Mouse (Mus musculus) thymus, adult 2 months (tissue): ENCODE results near the gene Tstd2. TPM values are rescaled to one million over a fixed set of nuclear protein-coding genes. Genes with fewer than 3 reads are reported as not detected.

ENCODE experiments used
- DNase-seq: peaks from one replicate; pipeline ENCODE4 v3.0.0; 2021
- H3K27ac ChIP-seq: fragments of 200-500 bp; 2 replicates; pipeline ENCODE4 v1.5.1; 2012; ENCODE audit warnings: low read length, control low read depth; ENCODE audit not compliant: control insufficient read depth, insufficient read depth
- H3K27me3 ChIP-seq: fragments of 200-500 bp; 2 replicates; pipeline ENCODE4 v1.6.1; 2012; ENCODE audit warnings: mild to moderate bottlenecking, low read length, moderate library complexity, mixed read lengths; ENCODE audit not compliant: control insufficient read depth, insufficient read depth
- H3K36me3 ChIP-seq: fragments of 200-500 bp; 2 replicates; pipeline ENCODE4 v1.6.1; 2012; ENCODE audit warnings: mild to moderate bottlenecking, low read length, moderate library complexity; ENCODE audit not compliant: control insufficient read depth, insufficient read depth
- H3K4me1 ChIP-seq: fragments of 200-500 bp; replicated peaks from 2 replicates; pipeline ENCODE4 v1.6.1; 2012; ENCODE audit warnings: low read length; ENCODE audit not compliant: control insufficient read depth, insufficient read depth
- H3K4me3 ChIP-seq: fragments of 200-500 bp; 2 replicates; pipeline ENCODE4 v1.5.1; 2012; ENCODE audit warnings: mild to moderate bottlenecking, low read length, control low read depth, moderate library complexity; ENCODE audit not compliant: control insufficient read depth, insufficient read depth
- CTCF ChIP-seq: fragments of 200-500 bp; IDR thresholded peaks from 2 replicates; pipeline ENCODE4 v1.5.1; 2012; ENCODE audit warnings: mild to moderate bottlenecking, control low read depth, low read length, moderate library complexity, borderline replicate concordance; ENCODE audit not compliant: control insufficient read depth, poor library complexity, insufficient read depth; ENCODE audit errors: extremely low read depth
- POLR2A ChIP-seq: fragments of 200-500 bp; IDR thresholded peaks from 2 replicates; pipeline ENCODE4 v1.6.1; 2012; ENCODE audit warnings: mild to moderate bottlenecking, low read length, control low read depth, moderate library complexity; ENCODE audit not compliant: control insufficient read depth, poor library complexity, insufficient read depth; ENCODE audit errors: extremely low read depth
- WGBS: fragments of 180-500 bp; shearing (Covaris S2); methylation state at CpG from one replicate; pipeline ENCODE4 v1.1.7; 2018; 5-methylcytosine and 5-hydroxymethylcytosine counted together
- polyA plus RNA-seq: library from polyadenylated mRNA; depleted of rRNA; stranded (reverse); fragments of >200 nt; gene quantifications from 2 replicates; pipeline ENCODE4 v1.2.3, GENCODE M21; 2012

The Tstd2 gene
- polyA plus RNA-seq, 1 experiment, result 20.3 TPM

- H3K27ac ChIP-seq, result no peak overlapping the region
- peaks cover 25% of the 10 kb centered on the region for H3K4me1 ChIP-seq
- H3K36me3 ChIP-seq, result no peaks in the 10 kb centered on the region
- WGBS, result 62% methylated on average over 2 of the region's 2 CpGs
- TF ChIP-seq CTCF (no peak), POLR2A (no peak)
- no peak overlapping the region for H3K4me3 ChIP-seq
- no peaks in the 10 kb centered on the region; the same call in 1 of the 2 replicates for H3K27me3 ChIP-seq
- no peak for DNase-seq
Observed at GRCm38 (mm10) chr4:46097591-46097990, 40.9 kb downstream of the Tstd2 start.

GRCm38 (mm10) chr4:46096546-46096945, 41.9 kb downstream of the Tstd2 start:
- Histone ChIP-seq H3K4me1 (peaks cover 25% of the 10 kb centered on the region), H3K27ac (no peak overlapping the region), H3K4me3 (no peak overlapping the region), H3K36me3 (no peaks in the 10 kb centered on the region), H3K27me3 (no peaks in the 10 kb centered on the region; the same call in 1 of the 2 replicates)
- DNase-seq, result no peak
- 95% methylated on average over 7 of the region's 7 CpGs for WGBS
- TF ChIP-seq CTCF, result no peak
- TF ChIP-seq POLR2A, result no peak

- no peak overlapping the region for H3K4me3 ChIP-seq
- peaks cover 25% of the 10 kb centered on the region for H3K4me1 ChIP-seq
- no peaks in the 10 kb centered on the region for H3K36me3 ChIP-seq
- WGBS, result 96% methylated on average over 3 of the region's 3 CpGs
- no peak overlapping the region for H3K27ac ChIP-seq
- TF ChIP-seq POLR2A, result no peak
- no peak for TF ChIP-seq CTCF
- no peaks in the 10 kb centered on the region; the same call in 1 of the 2 replicates for H3K27me3 ChIP-seq
- no peak for DNase-seq
Observed at GRCm38 (mm10) chr4:46095826-46096159, 42.7 kb downstream of the Tstd2 start.

GRCm38 (mm10) chr4:46094916-46095825, 43.3 kb downstream of the Tstd2 start:
- H3K36me3 ChIP-seq, result no peaks in the 10 kb centered on the region
- TF ChIP-seq POLR2A, result no peak
- TF ChIP-seq CTCF, result no peak
- H3K27ac ChIP-seq, result no peak overlapping the region
- H3K27me3 ChIP-seq, result no peaks in the 10 kb centered on the region; the same call in 1 of the 2 replicates
- WGBS, result 54% methylated on average over 15 of the region's 15 CpGs
- peaks cover 23% of the 10 kb centered on the region for H3K4me1 ChIP-seq
- no peak for DNase-seq
- no peak overlapping the region for H3K4me3 ChIP-seq

GRCm38 (mm10) chr4:46092429-46093076, 45.9 kb downstream of the Tstd2 start:
- H3K4me1 ChIP-seq, result peaks cover 21% of the 10 kb centered on the region
- WGBS, result 69% methylated on average over 5 of the region's 5 CpGs
- no peak overlapping the region for H3K27ac ChIP-seq
- no peak for DNase-seq
- H3K4me3 ChIP-seq, result no peak overlapping the region
- TF ChIP-seq CTCF (no peak), POLR2A (no peak)
- H3K36me3 ChIP-seq, result no peaks in the 10 kb centered on the region
- no peaks in the 10 kb centered on the region; the same call in 1 of the 2 replicates for H3K27me3 ChIP-seq

- Histone ChIP-seq H3K4me3 (no peak overlapping the region), H3K27ac (no peak overlapping the region), H3K27me3 (no peaks in the 10 kb centered on the region), H3K4me1 (peaks cover 11% of the 10 kb centered on the region), H3K36me3 (no peaks in the 10 kb centered on the region)
- TF ChIP-seq CTCF (no peak), POLR2A (no peak)
- 97% methylated on average over 14 of the region's 14 CpGs for WGBS
- DNase-seq, result no peak
Observed at GRCm38 (mm10) chr4:46089524-46090125, 48.9 kb downstream of the Tstd2 start.
